Mouse (Mus musculus) G1E (cell line): ENCODE results near the gene Tex29. TPM values are rescaled to one million over a fixed set of nuclear protein-coding genes. Genes with fewer than 3 reads are reported as not detected.
"Not testable (repeated sequence)": the region's sequence is repeated elsewhere in the genome, so short reads cannot be mapped to it uniquely, and the experiment has no call there.

Experiments used
- ATAC-seq: 2 replicates; pipeline ENCODE4 v1.8.0; 2016; ENCODE audit warnings: mild to moderate bottlenecking; ENCODE audit not compliant: insufficient number of reproducible peaks, poor library complexity, low FRiP score, severe bottlenecking; ENCODE audit errors: extremely low read depth
- DNase-seq: peaks from one replicate; pipeline ENCODE4 v3.0.0; 2012; ENCODE audit warnings: low spot score
- H3K27me3 ChIP-seq: 2 replicates; pipeline ENCODE4 v1.6.1; 2012; ENCODE audit warnings: mild to moderate bottlenecking, low read length, inconsistent platforms; ENCODE audit not compliant: insufficient read depth
- H3K36me3 ChIP-seq: replicated peaks from 2 replicates; pipeline ENCODE3; 2012; ENCODE audit warnings: mild to moderate bottlenecking, inconsistent platforms
- H3K4me1 ChIP-seq: 2 replicates; pipeline ENCODE4 v1.6.1; 2012; ENCODE audit warnings: low read depth, low read length, inconsistent platforms, mixed read lengths; ENCODE audit not compliant: insufficient read depth
- H3K4me3 ChIP-seq: 2 replicates; pipeline ENCODE4 v1.5.1; 2012; ENCODE audit warnings: low read depth, mild to moderate bottlenecking, inconsistent platforms, low read length, moderate library complexity, mixed read lengths
- H3K9me3 ChIP-seq: replicated peaks from 2 replicates; pipeline ENCODE4 v1.6.1; 2012; ENCODE audit warnings: inconsistent platforms
- CTCF ChIP-seq: IDR thresholded peaks from 2 replicates; pipeline ENCODE4 v1.5.1; 2012; ENCODE audit warnings: low read depth, low read length, inconsistent platforms, mixed read lengths
- GATA1 ChIP-seq: IDR thresholded peaks from 2 replicates; pipeline ENCODE4 v1.6.1; 2012; ENCODE audit warnings: borderline replicate concordance, low read length, inconsistent platforms, mixed read lengths
- GATA2 ChIP-seq: IDR thresholded peaks from 2 replicates; pipeline ENCODE4 v1.6.1; 2012; ENCODE audit warnings: low read depth, low read length, inconsistent platforms, borderline replicate concordance
- POLR2AphosphoS5 ChIP-seq: IDR thresholded peaks from 2 replicates; pipeline ENCODE4 v1.6.1; 2012; ENCODE audit warnings: low read depth, low read length, inconsistent platforms; ENCODE audit not compliant: insufficient replicate concordance
- TAL1 ChIP-seq: conservative IDR thresholded peaks from 2 replicates; pipeline ENCODE4 v1.6.1; 2012; ENCODE audit warnings: low read depth, low read length, inconsistent platforms, mixed read lengths
- polyA plus RNA-seq: library from polyadenylated mRNA; stranded (reverse); fragments of >175 nt; gene quantifications from 2 replicates; pipeline ENCODE4 v1.2.3, GENCODE M21; 2012
- total RNA-seq, 2 experiments: library from RNA; stranded (forward) in 1 of 2; stranded (reverse) in 1 of 2; fragments of 200-1000 nt in 1 of 2; fragments of >200 nt in 1 of 2; fragmentation: Nextera tagmentation in 1 of 2; gene quantifications; 2 replicates each; pipeline ENCODE4 v1.2.3; 2014 to 2017

Gene Tex29
- total and polyA plus RNA-seq, 3 experiments, result 0.13 TPM; not detected in 2

GRCm38 (mm10) chr8:11867832-11868231 is 27.6 kb downstream of the Tex29 start:
- H3K4me3 ChIP-seq, result no peak overlapping the region
- H3K4me1 ChIP-seq, result no peaks in the 10 kb centered on the region
- ATAC-seq, result no peak
- TF ChIP-seq CTCF (0 out of 2 replicates have a peak, but pooled peaks have one; percentile 18), POLR2AphosphoS5 (no peak)
- no peaks in the 10 kb centered on the region for H3K36me3 ChIP-seq
- no peaks in the 10 kb centered on the region for H3K27me3 ChIP-seq
- H3K9me3 ChIP-seq, result peaks cover 2% of the 10 kb centered on the region; the same call in 1 of the 2 replicates
- no peak for DNase-seq

- H3K4me3 ChIP-seq, H3K9me3 ChIP-seq, H3K36me3 ChIP-seq, H3K27me3 ChIP-seq, H3K4me1 ChIP-seq, ATAC-seq, DNase-seq: not testable (repeated sequence)
Observed at GRCm38 (mm10) chr8:11874227-11874626, 34.0 kb downstream of the Tex29 start.

GRCm38 (mm10) chr8:11884646-11885045 is 44.4 kb downstream of the Tex29 start:
- Histone ChIP-seq H3K4me3 (no peak overlapping the region), H3K4me1 (no peaks in the 10 kb centered on the region), H3K27me3 (no peaks in the 10 kb centered on the region), H3K36me3 (no peaks in the 10 kb centered on the region), H3K9me3 (no peaks in the 10 kb centered on the region)
- TF ChIP-seq GATA1 (no peak), TAL1 (no peak), GATA2 (no peak), POLR2AphosphoS5 (no peak), CTCF (no peak)
- ATAC-seq (no peak), DNase-seq (no peak)

- Histone ChIP-seq H3K36me3 (no peaks in the 10 kb centered on the region), H3K27me3 (no peaks in the 10 kb centered on the region), H3K9me3 (no peaks in the 10 kb centered on the region), H3K4me3 (no peak overlapping the region), H3K4me1 (no peaks in the 10 kb centered on the region)
- DNase-seq (no peak), ATAC-seq (no peak)
- TF ChIP-seq POLR2AphosphoS5 (no peak), GATA1 (no peak), TAL1 (no peak), CTCF (no peak), GATA2 (no peak)
Observed at GRCm38 (mm10) chr8:11885881-11886699, 45.8 kb downstream of the Tex29 start.

- Histone ChIP-seq H3K27me3 (no peaks in the 10 kb centered on the region), H3K9me3 (no peaks in the 10 kb centered on the region), H3K4me1 (no peaks in the 10 kb centered on the region), H3K4me3 (no peak overlapping the region), H3K36me3 (no peaks in the 10 kb centered on the region)
- no peak for ATAC-seq
- DNase-seq, result no peak
- TF ChIP-seq GATA1 (no peak), CTCF (no peak), GATA2 (no peak), POLR2AphosphoS5 (no peak), TAL1 (no peak)
Observed at GRCm38 (mm10) chr8:11886824-11887223, 46.5 kb downstream of the Tex29 start.

GRCm38 (mm10) chr8:11889156-11890018 is 49.1 kb downstream of the Tex29 start:
- no peak for DNase-seq
- Histone ChIP-seq H3K4me1 (no peaks in the 10 kb centered on the region), H3K9me3 (no peaks in the 10 kb centered on the region), H3K36me3 (no peaks in the 10 kb centered on the region), H3K4me3 (no peak overlapping the region), H3K27me3 (no peaks in the 10 kb centered on the region; the same call in none of the 2 replicates)
- no peak for TF ChIP-seq GATA1
- no peak for TF ChIP-seq GATA2
- no peak for TF ChIP-seq CTCF
- no peak for TF ChIP-seq TAL1
- TF ChIP-seq POLR2AphosphoS5, result no peak
- no peak for ATAC-seq
